Mouse (Mus musculus) frontal cortex, adult (tissue): ENCODE measurements at regions not wholly inside any gene's neighbourhood (a gene's known extent, or its start where the extent isn't known, plus 50 kb on each side); places are given as distances from the start of the nearest gene placed in this dataset.
A peak's percentile ranks its signal among the peaks of the same experiment; 100 is the strongest.

Source experiments
- ATAC-seq: cut with Nextera tagmentation; 2 replicates; pipeline ENCODE4 v1.9.2; 2017; ENCODE audit warnings: mild to moderate bottlenecking, moderate library complexity, mixed read lengths; ENCODE audit not compliant: low TSS enrichment

DNA sequence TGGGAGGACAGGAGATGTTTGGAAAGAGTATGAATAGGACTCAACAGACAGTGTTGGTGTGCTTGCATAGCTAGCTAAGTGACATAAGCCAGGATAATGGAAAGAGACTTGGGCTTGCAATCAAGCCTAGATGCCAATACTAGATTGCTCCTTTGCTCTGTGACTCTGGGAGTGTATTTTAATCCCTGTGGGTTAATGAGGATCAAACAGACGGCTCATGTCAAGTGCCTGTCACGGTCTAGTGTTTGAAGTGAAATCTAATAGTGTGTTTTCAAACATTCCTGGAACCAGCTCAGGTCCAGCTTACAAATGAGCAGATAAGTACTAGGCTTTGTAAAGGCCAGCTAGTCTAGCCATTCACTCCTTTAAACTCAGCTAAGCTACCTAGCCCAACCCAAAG is 64.1 kb upstream of the Ranbp3l start:
- ATAC-seq, result no peak

DNA sequence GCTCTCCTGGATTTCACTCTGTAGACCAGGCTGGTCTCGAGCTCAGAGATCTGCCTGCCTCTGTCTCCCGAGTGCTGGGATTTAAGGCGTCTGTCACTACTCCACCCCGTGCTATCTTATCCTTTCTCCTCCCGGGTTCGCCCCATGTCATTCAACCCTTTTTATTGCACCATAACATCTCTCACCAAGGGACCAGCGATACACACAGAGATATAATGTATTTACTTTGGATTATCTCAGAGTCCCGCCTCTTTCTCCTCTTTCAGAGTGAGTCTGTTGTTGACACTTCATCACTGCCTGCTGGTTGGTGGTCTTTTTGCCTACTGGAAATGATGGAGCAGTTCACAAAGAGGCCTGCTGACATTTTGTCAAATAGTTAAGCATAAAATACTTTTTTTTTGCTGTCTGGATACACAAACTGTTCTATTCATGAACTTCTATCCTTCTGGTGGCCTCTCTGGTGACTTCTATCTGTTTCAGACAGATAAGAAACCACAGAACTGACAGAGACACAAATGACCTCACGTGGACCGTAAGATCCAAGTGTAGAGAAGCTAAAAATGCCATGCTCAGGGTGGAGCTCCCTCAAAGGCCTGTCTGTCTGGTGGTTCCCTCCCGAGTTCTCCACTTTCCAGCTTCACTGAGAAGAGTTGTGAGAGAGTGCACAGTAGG is 70.1 kb upstream of the Ranbp3l start:
- no peak for ATAC-seq

GRCm38 (mm10) chr15:8896856-8897255 is 70.9 kb upstream of the Ranbp3l start:
- no peak for ATAC-seq

DNA sequence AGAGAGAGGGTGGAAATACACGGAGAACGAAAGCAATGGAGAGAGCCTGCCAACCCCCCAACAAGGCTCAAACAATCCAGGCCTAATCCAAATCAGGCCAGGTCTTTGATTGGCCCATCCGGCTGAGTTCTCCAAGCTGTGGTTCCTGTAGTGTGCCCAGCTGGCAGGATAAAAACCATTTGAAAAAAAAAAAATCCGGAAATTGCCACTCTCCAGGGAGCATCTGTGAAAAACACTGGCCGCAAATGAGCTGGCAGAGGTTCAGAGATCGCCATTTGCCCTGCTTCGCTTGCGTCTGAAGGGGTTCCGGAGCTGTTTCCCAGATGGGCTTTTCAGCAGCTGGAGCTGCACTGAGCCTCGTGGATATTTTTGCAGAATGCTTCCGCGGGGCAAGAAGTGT is 71.4 kb upstream of the Ranbp3l start:
- ATAC-seq, result peak; percentile 76

DNA sequence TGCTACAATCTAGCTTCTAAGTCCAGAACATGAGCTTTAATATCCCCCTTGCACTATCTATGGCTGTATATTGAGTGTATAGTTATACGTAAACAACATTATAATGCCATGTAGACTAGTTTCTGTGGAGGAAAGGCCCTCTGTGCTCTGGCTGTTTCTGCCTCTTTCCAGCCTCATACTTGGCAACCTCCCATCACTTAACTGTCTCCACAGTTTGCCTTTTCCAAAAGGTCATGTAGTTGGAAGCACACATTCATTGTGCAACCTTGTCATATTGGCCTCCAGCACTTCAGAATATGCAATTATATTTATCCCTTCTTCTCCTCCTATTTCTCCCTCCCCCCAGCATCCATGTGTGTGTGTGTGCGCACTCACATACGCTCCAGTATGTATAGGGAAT is 82.2 kb upstream of the Ranbp3l start:
- ATAC-seq, result no peak

DNA sequence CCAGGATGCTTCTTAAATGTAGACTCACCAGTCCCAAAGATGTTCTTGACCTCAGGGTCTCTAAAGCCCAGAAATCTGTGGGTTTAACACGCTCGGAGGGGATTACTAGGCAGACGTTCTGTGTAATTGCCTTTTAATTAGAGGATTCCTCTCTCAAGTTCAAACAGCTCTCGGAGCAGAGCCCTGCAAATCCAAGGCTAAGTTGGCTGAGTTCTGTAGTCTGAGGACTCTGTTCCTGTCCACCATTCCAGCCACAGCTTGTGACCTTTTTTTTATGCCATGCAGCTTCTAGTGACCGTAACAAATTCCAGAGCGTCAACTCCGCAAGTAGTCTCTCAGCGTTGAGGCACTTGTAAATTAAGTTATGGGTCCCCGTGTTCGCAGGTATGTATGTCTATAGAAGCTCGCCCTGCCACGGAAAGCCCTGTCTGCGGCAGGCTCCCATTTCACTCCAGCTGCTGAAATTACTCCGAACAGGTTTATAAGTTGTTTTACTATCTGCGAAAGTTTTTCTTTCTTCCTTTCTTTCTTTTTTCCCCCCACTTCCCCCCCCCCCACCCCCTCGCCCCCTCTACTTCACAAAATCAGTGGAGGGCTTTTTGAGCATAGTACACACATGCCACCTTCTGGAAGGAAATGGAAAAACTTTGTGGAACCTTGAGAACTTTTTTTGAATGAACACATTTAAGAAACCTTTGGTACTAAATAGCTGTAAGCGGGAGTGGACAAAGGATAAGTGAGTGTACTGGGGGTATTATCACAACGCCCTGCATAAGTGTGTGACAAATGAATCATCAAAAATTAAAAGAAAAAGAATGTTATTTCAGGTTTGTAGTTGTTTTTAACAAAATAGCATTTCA is 82.9 kb upstream of the Ranbp3l start:
- ATAC-seq, result no peak

DNA sequence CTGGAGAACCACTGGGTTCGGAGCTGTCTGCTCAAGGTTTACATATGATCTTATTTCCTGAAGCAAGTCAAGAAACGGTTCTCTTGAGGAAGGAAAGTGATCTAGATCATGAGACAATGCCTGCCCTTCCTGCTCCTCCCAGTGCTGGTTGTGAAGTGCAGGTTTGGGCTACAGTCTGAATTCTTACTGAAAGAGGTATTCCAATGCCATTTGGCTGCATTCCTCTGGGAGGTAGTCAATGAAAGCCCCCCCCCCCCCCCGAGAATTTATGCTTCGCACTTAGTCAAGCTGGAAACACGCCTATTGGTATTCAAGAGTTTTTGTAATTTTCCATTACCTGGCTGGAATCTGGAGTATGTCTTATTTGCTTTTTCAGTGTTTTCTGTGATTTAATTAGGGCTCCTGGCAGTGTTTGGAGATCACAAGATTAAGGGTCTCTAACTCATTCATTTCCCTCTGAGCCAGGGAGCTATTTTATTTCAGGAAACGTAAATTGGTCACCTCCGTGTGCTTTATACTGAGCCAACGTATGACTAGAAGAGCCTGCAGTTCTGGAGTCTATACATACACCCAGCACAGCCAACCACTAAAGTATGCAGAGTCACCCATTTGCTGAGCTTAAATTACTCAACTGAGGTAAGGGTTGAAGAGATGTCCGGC is 84.7 kb upstream of the Ranbp3l start:
- ATAC-seq, result no peak

DNA sequence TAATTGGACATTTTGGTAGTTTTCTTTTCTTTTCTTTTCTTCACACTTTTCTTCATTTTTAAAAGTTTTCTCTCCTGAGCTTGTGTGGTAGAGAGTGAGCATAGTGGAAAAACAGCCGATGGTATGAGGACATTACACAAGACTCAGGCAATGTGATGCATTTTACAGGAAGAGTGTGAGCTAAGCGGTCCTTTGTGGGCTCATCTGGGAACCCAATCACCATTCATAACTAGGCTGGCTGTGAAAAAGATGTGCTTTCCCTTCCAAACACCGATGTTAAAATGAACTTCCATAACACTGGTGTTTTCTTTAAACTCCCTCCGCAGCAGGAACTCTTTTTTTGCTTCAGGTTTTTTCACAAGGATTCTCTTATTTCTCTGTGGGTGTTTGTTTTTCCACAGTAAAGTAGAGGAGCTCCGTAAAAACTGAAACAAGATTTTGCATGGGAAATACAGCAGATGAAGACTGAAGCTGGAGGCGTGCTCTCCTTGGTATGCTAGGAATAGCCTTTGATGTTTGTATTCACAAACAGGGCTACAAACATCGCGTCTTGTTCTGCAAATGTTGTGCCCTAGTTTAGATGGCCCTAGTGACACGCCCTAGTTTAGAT is 92.8 kb upstream of the Ranbp3l start:
- ATAC-seq, result peak; percentile 91

DNA sequence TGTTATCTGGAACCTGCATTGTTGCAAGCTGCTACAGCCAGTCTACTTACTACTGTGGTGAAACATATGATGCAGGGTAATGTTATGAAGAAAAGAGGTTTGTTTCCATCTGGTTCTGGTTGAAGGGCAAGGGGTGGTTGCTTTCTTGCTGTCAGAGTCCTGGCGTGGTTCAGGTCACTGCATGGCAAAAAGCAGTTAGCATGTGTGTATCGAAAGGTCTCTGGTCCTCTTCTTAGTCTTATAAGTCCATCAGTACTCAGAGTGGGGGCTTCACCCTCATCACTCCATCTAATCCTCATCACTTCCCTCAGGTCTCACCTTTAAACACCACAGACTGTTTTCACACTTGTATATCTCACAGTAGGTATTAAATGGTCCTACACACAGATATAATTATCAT is 99.7 kb upstream of the Ranbp3l start:
- ATAC-seq, result no peak

DNA sequence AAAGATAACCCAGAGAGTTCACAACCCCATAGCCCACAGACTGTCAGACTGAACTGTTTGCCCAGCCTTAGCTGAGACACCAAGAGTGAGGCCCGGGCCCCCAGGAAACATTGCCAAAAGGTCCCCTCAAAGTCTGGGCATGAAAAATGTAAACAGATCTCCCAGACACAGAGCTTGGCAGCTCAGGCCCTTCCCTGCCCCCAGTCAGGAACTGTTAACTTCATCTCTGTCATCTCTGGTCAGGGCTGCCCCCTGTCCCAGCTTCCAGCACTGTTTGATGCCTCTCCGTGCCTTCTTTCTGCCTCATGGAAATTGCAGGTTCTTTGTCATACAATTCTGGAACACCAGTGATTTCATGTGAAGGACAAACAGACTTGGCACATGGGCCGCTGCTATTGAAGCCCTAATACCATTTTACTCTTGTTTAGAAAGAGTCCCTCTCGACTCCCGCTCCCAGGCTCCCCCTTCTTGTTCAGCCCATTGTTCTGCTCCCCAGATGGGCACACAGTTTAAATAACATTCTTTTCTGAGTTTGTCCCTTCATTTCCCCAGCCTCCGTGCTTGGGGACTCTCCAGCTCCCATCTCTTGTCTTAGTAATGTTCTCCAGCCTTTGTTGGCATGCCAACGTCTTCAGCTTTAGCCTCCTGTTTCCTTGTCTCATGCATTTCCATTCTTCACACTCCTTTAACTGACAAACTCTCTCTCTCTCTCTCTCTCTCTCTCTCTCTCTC is 100.4 kb upstream of the Ranbp3l start:
- ATAC-seq, result peak; percentile 38; the same call in 1 of the 2 replicates

GRCm38 (mm10) chr15:8865089-8865933 is 102.4 kb upstream of the Ranbp3l start:
- peak; percentile 47; the same call in 1 of the 2 replicates for ATAC-seq

- ATAC-seq, result no peak
Measured at GRCm38 (mm10) chr15:8856419-8857084, 111.2 kb upstream of the Ranbp3l start.

- no peak for ATAC-seq
Measured at GRCm38 (mm10) chr15:8855511-8855910, 112.2 kb upstream of the Ranbp3l start.

DNA sequence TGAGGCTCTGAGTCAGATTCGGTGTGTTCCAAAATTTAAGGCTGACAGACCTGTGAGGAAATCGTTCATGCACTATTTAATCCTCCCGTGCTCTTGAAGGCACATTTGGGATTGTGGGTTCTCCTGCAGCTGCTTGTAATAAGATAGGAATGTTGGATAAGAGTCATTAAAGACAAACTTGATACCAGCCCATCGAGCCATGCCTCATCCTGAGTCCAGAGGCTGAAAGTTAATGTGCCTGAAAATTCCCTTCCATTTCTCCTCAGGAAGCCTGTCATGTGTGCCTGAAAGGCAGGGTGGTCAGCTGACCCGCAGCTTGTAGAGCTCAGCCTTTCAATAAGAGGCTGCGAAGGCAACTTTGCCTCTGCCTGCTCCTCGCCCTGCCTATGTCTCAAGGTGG is 113.4 kb upstream of the Ranbp3l start:
- ATAC-seq, result no peak

DNA sequence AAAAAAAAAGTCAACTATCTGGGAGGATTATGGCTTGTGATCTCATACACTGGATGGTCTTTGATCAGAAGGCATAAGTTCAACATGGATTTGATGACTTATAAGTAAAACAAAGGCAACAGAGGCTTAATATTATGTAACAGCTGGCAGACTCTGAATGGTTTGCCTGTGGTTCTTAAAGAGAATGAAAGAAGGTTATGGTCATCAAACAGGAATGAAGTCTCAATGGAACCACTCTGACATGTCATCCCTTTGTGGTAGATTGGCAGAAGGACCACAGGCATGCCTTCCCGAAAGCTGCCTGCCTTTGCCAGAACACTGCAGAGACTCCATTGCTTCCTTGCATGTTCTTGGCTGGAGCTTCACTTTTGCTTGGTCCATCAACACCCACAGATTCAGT is 116.8 kb upstream of the Ranbp3l start:
- ATAC-seq, result no peak

- ATAC-seq, result no peak
Measured at GRCm38 (mm10) chr15:8849413-8849812, 118.3 kb upstream of the Ranbp3l start.

DNA sequence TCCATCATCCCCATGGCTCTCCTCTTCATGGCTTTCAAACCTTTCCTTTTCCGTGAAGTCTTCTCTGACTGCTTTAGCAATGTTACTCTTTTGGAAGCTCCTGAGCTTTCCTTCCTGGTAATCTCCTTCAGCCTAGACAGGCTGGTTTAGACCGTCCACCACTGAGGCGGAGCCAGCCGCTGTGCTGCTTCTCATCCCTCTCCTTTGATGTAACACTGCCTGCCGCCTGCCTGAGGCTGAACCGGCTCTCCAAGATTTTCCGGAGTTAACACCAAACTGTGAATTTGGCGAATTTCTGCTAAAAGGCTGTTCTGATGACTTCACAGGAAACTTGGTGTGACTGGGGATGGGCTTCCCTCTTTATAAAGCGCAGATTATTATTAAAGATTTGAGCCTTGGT is 125.6 kb upstream of the Ranbp3l start:
- no peak for ATAC-seq

GRCm38 (mm10) chr15:8839462-8839861 is 128.3 kb upstream of the Ranbp3l start:
- no peak for ATAC-seq

GRCm38 (mm10) chr15:8834151-8834550 is 123.6 kb upstream of the Slc1a3 start:
- no peak for ATAC-seq

DNA sequence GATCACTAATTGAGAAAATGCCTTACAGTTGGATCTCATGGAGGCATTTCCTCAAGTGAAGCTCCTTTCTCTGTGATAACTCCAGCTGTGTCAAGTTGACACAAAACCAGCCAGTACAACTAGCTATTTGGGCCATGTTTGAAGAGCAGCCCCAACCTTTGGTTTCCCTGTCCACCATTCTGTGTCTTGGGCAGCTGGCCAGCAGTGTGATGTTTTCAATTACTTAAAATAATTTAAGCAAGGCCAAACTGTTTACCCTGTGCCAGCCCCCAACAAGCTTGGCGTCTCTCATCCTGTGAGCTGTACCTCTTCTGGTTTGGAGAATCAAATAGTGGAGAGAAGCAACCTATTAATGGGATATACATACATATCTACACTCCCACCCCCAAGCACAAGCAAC is 122.4 kb upstream of the Slc1a3 start:
- no peak for ATAC-seq
